Mouse (Mus musculus): Measurements from ENCODE around the gene Rwdd3.

The Rwdd3 gene

DNA sequence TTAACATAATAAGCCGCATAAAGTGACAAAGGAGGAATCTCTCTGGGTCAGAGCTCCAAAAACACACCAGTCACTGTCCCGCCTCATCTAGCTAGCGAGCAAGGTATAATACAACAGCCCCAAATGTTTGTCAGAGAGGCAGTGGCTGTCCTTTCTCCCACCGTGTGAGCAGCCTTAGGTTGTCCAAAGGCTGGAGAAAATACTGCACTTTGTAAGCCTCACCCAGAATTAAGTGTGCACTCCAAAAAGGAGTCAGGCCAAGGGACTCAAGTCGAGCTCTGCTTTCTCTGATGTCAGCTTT, 66.1 kb downstream of the Rwdd3 start:
- in situ Hi-C loops (cut with MboI; ENCODE audit: low pct_unique_long_range_greater_than_20kb in 1 of 2, low sequenced_read_pairs in 2 of 2, unreplicated experiment in 1 of 2): no loop called here

Measured in mouse embryonic stem cell (cell line).